Mouse (Mus musculus): ENCODE data around the gene Tep1. TPM values are rescaled to one million over a fixed set of nuclear protein-coding genes. Genes with fewer than 3 reads are reported as not detected.
A peak's percentile ranks its signal among the peaks of the same experiment; 100 is the strongest.

The Tep1 gene
- polyA plus RNA-seq, 1 experiment from 2014 or later: 3.3 TPM

GRCm38 (mm10) chr14:50896747-50897373, 26.5 kb upstream of the Tep1 start:
- Histone ChIP-seq H3K4me2 (ENCODE audit: low read length) (peak overlapping the region; percentile 95), H3K27ac (ENCODE audit: low read depth, low read length) (peak overlapping the region; percentile 26), H3K9ac (ENCODE audit: low read depth, low read length) (peak overlapping the region; percentile 76), H3K27me3 (replicated peaks; ENCODE audit: control insufficient read depth, insufficient read depth, low read length) (no peaks in the 10 kb centered on the region), H3K36me3 (ENCODE audit: control insufficient read depth, insufficient read depth, low read length) (no peaks in the 10 kb centered on the region), H3K4me3 (ENCODE audit: low read length) (peak overlapping the region; percentile 55), H3K9me3 (ENCODE audit: control insufficient read depth, low read length) (no peaks in the 10 kb centered on the region), H3K4me1 (ENCODE audit: control insufficient read depth, insufficient read depth, low read depth, low read length) (peaks cover 6% of the 10 kb centered on the region; the same call in 1 of the 2 replicates)
- WGBS: 18% methylated on average over 23 of the region's 23 CpGs
- peak; percentile 86 for ATAC-seq

DNA sequence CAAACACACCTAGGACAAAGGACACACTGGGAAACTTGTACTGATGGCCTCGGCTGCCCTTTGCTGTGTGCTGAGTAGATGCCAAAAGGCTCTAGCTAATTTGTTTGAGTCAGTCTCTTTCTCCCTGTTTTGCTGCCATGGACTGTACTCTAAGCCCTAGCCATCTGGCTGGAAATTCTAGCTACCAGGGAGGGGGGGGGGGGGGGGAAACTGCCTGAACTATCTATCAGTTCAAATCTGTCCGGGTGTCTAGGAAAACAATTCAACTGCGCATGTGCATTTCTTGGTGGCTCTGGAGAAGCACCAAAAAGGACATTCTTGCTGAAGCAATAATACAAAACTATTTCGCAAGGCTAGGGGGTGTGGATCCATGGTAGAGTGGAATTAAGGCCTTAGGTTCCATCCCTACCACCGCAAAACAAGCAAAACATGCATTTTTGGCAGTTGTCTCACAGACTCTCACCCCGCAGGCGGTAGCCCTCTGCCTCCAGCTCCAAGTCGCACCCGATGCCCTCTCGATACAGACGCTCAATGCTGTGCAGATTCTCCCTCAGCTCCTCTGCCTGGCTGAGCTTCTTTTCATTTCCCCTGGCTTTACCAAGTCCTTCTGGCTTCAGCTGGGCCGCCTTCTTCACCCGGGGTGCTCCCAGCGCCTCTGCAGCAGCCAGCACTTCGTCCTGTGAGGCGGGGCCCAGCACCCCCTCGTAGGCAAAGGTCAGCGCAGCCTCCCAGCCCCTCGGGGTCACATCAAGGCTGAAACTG, 25.8 kb upstream of the Tep1 start:
- H3K36me3 ChIP-seq (ENCODE audit: control insufficient read depth, insufficient read depth, low read length): no peaks in the 10 kb centered on the region
- peak overlapping the region; percentile 76 for H3K9ac ChIP-seq (ENCODE audit: low read depth, low read length)
- WGBS: 14% methylated on average over 19 of the region's 19 CpGs
- no peaks in the 10 kb centered on the region for H3K27me3 ChIP-seq (replicated peaks; ENCODE audit: control insufficient read depth, insufficient read depth, low read length)
- H3K27ac ChIP-seq (ENCODE audit: low read depth, low read length): peak overlapping the region; percentile 26
- H3K4me3 ChIP-seq (ENCODE audit: low read length): peak overlapping the region; percentile 55
- H3K9me3 ChIP-seq (ENCODE audit: control insufficient read depth, low read length): no peaks in the 10 kb centered on the region
- ATAC-seq: peak; percentile 70
- peak overlapping the region; percentile 95 for H3K4me2 ChIP-seq (ENCODE audit: low read length)
- H3K4me1 ChIP-seq (ENCODE audit: control insufficient read depth, insufficient read depth, low read depth, low read length): peaks cover 6% of the 10 kb centered on the region; the same call in 1 of the 2 replicates

DNA sequence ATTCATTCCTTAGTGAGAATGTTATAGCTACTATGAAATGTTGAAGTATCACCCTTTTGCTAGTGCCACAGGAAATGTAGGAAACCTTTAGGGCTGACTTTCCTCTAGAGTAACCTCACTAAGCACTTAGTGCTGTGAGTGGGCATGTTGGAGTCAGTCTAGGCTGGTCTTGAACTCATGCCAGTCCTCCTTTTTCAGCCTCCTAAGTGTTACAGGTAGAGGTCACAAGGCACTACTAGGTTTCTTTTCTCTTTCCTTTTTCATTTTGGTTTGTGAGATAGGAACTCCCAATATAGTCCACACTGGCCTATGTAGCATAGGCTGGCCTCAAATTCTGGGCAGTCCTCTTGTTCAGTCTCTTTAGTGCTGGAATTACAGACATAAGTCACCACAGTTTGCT, 25.0 kb upstream of the Tep1 start:
- Histone ChIP-seq H3K36me3 (ENCODE audit: control insufficient read depth, insufficient read depth, low read length) (no peaks in the 10 kb centered on the region), H3K27ac (ENCODE audit: low read depth, low read length) (no peak overlapping the region; the same call in 1 of the 2 replicates), H3K4me3 (ENCODE audit: low read length) (no peak overlapping the region), H3K27me3 (replicated peaks; ENCODE audit: control insufficient read depth, insufficient read depth, low read length) (no peaks in the 10 kb centered on the region), H3K9ac (ENCODE audit: low read depth, low read length) (no peak overlapping the region), H3K4me1 (ENCODE audit: control insufficient read depth, insufficient read depth, low read depth, low read length) (peaks cover 6% of the 10 kb centered on the region; the same call in 1 of the 2 replicates), H3K9me3 (ENCODE audit: control insufficient read depth, low read length) (no peaks in the 10 kb centered on the region), H3K4me2 (ENCODE audit: low read length) (no peak overlapping the region)
- no peak for ATAC-seq

DNA sequence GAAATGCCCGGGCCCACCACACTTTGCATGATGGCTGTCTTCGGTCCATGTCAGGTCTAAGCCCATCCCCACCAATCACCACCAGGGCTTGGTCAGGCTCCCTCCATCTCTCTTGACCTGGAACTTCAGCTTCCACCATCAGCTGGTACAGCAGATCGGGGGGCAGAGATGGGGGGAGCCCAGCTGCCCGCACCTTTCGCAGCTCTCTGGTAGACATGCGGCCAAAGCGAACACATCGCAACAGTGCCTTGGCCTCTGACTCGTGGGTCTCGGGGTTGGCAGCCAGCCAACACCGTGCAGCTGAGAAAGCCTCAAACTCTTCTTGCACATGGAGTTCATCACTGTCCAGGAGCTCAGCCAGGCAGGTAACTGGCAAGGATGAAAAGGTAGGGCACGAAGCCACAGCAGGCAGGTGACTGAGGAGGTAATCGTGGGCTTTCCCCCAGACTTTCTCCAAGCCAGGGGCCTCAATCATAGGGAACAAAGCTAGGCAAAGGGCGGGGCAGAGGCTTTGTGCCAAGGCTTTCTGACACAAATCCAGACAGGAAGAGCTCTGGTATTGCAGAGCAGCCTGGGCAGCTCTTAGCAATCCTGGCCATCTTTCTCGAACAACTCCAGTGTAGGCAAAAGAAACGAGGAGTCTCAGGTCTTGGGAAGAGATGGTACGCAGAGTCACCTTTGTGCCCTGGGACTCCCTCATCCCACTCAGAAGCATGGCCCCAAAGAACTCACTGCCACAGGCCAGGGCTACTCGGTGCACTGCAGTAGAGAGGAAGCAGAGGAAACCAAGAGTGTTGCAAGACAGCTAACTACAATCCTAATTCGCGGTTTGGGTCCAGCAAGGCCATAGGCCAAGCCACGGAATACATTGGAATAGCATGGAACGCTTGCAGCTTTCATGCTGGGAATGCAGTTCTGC, 22.4 kb upstream of the Tep1 start:
- 86% methylated on average over 22 of the region's 22 CpGs for WGBS
- Histone ChIP-seq H3K4me2 (ENCODE audit: low read length) (no peak overlapping the region), H3K27me3 (replicated peaks; ENCODE audit: control insufficient read depth, insufficient read depth, low read length) (no peaks in the 10 kb centered on the region), H3K9me3 (ENCODE audit: control insufficient read depth, low read length) (no peaks in the 10 kb centered on the region), H3K4me1 (ENCODE audit: control insufficient read depth, insufficient read depth, low read depth, low read length) (peaks cover 6% of the 10 kb centered on the region; the same call in 1 of the 2 replicates), H3K4me3 (ENCODE audit: low read length) (no peak overlapping the region), H3K27ac (ENCODE audit: low read depth, low read length) (no peak overlapping the region), H3K36me3 (ENCODE audit: control insufficient read depth, insufficient read depth, low read length) (no peaks in the 10 kb centered on the region), H3K9ac (ENCODE audit: low read depth, low read length) (no peak overlapping the region)
- ATAC-seq: no peak

GRCm38 (mm10) chr14:50892091-50892490, 21.7 kb upstream of the Tep1 start:
- peaks cover 6% of the 10 kb centered on the region; the same call in 1 of the 2 replicates for H3K4me1 ChIP-seq (ENCODE audit: control insufficient read depth, insufficient read depth, low read depth, low read length)
- WGBS: 92% methylated on average over 7 of the region's 7 CpGs
- H3K9ac ChIP-seq (ENCODE audit: low read depth, low read length): no peak overlapping the region
- H3K27me3 ChIP-seq (replicated peaks; ENCODE audit: control insufficient read depth, insufficient read depth, low read length): no peaks in the 10 kb centered on the region
- no peaks in the 10 kb centered on the region for H3K36me3 ChIP-seq (ENCODE audit: control insufficient read depth, insufficient read depth, low read length)
- no peaks in the 10 kb centered on the region for H3K9me3 ChIP-seq (ENCODE audit: control insufficient read depth, low read length)
- ATAC-seq: no peak
- no peak overlapping the region for H3K4me2 ChIP-seq (ENCODE audit: low read length)
- no peak overlapping the region for H3K4me3 ChIP-seq (ENCODE audit: low read length)
- no peak overlapping the region for H3K27ac ChIP-seq (ENCODE audit: low read depth, low read length)

DNA sequence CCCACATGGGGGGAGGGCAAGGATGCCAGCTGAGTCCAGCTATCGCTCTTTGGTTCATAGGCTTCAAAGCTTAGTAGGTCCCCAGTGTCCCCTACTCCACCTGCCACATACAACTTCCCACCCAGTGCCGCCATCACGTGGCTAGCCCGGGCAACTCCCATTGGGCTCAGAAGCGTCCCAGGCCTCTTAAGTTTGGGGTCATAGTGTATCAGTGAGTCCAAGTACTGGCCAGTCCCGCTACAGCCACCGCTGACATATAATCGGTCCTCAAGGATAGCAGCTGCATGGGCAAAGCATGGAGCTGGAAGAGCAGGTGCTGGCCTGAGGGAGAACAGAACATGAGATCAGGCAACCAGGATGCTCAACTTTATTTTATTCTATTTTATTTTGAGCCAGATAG, 21.3 kb upstream of the Tep1 start:
- Histone ChIP-seq H3K27me3 (replicated peaks; ENCODE audit: control insufficient read depth, insufficient read depth, low read length) (no peaks in the 10 kb centered on the region), H3K27ac (ENCODE audit: low read depth, low read length) (no peak overlapping the region), H3K4me2 (ENCODE audit: low read length) (no peak overlapping the region), H3K36me3 (ENCODE audit: control insufficient read depth, insufficient read depth, low read length) (no peaks in the 10 kb centered on the region), H3K9me3 (ENCODE audit: control insufficient read depth, low read length) (no peaks in the 10 kb centered on the region), H3K9ac (ENCODE audit: low read depth, low read length) (no peak overlapping the region), H3K4me3 (ENCODE audit: low read length) (no peak overlapping the region), H3K4me1 (ENCODE audit: control insufficient read depth, insufficient read depth, low read depth, low read length) (peaks cover 5% of the 10 kb centered on the region; the same call in 1 of the 2 replicates)
- 95% methylated on average over 8 of the region's 8 CpGs for WGBS
- ATAC-seq: no peak

- WGBS: 91% methylated on average over 6 of the region's 6 CpGs
- no peaks in the 10 kb centered on the region for H3K9me3 ChIP-seq (ENCODE audit: control insufficient read depth, low read length)
- H3K27ac ChIP-seq (ENCODE audit: low read depth, low read length): no peak overlapping the region
- H3K4me1 ChIP-seq (ENCODE audit: control insufficient read depth, insufficient read depth, low read depth, low read length): no peaks in the 10 kb centered on the region
- ATAC-seq: no peak
- no peaks in the 10 kb centered on the region for H3K27me3 ChIP-seq (replicated peaks; ENCODE audit: control insufficient read depth, insufficient read depth, low read length)
- no peak overlapping the region for H3K9ac ChIP-seq (ENCODE audit: low read depth, low read length)
- H3K4me2 ChIP-seq (ENCODE audit: low read length): no peak overlapping the region
- no peaks in the 10 kb centered on the region for H3K36me3 ChIP-seq (ENCODE audit: control insufficient read depth, insufficient read depth, low read length)
- no peak overlapping the region for H3K4me3 ChIP-seq (ENCODE audit: low read length)
Measured at GRCm38 (mm10) chr14:50876236-50876950, 6.0 kb upstream of the Tep1 start.

GRCm38 (mm10) chr14:50875591-50876230, 5.4 kb upstream of the Tep1 start:
- H3K27me3 ChIP-seq (replicated peaks; ENCODE audit: control insufficient read depth, insufficient read depth, low read length): no peaks in the 10 kb centered on the region
- no peaks in the 10 kb centered on the region for H3K4me1 ChIP-seq (ENCODE audit: control insufficient read depth, insufficient read depth, low read depth, low read length)
- ATAC-seq: no peak
- H3K9ac ChIP-seq (ENCODE audit: low read depth, low read length): no peak overlapping the region
- H3K9me3 ChIP-seq (ENCODE audit: control insufficient read depth, low read length): no peaks in the 10 kb centered on the region
- H3K4me2 ChIP-seq (ENCODE audit: low read length): no peak overlapping the region
- no peak overlapping the region for H3K4me3 ChIP-seq (ENCODE audit: low read length)
- no peaks in the 10 kb centered on the region for H3K36me3 ChIP-seq (ENCODE audit: control insufficient read depth, insufficient read depth, low read length)
- H3K27ac ChIP-seq (ENCODE audit: low read depth, low read length): no peak overlapping the region
- WGBS: 87% methylated on average over 6 of the region's 6 CpGs
